Mouse (Mus musculus) left cerebral cortex, adult 2 months (tissue): ENCODE measurements around the gene Zfp385b. TPM values are rescaled to one million over a fixed set of nuclear protein-coding genes. Genes with fewer than 3 reads are reported as not detected.

Experiments
- DNase-seq, 2 experiments: peaks; one replicate each; pipeline ENCODE4 v3.0.0; 2021 to 2022; ENCODE audit warnings: low spot score in 2 of 2, mixed read lengths in 1 of 2; ENCODE audit errors: extremely low spot score in 1 of 2
- H3K27ac ChIP-seq: fragments of 200-600 bp; 2 replicates; pipeline ENCODE4 v1.8.1; 2022
- H3K4me3 ChIP-seq: fragments of 200-600 bp; 2 replicates; pipeline ENCODE4 v1.8.1; 2022
- CTCF ChIP-seq: fragments of 200-600 bp; IDR thresholded peaks from 2 replicates; pipeline ENCODE4 v1.8.1; 2022; ENCODE audit warnings: antibody characterized with exemption, mild to moderate bottlenecking, moderate library complexity
- intact Hi-C: fragments of 180-260 bp; cut with DNase I; formaldehyde crosslinking; loops from one replicate; pipeline ENCODE4 v1.15.1; 2025
- total RNA-seq, 2 experiments: library from RNA; stranded (reverse); gene quantifications; 2 replicates each; pipeline ENCODE4 v1.2.3; 2021

Gene Zfp385b
- total RNA-seq, 2 experiments from 2014 or later, result 47.8 to 54.1 TPM

DNA sequence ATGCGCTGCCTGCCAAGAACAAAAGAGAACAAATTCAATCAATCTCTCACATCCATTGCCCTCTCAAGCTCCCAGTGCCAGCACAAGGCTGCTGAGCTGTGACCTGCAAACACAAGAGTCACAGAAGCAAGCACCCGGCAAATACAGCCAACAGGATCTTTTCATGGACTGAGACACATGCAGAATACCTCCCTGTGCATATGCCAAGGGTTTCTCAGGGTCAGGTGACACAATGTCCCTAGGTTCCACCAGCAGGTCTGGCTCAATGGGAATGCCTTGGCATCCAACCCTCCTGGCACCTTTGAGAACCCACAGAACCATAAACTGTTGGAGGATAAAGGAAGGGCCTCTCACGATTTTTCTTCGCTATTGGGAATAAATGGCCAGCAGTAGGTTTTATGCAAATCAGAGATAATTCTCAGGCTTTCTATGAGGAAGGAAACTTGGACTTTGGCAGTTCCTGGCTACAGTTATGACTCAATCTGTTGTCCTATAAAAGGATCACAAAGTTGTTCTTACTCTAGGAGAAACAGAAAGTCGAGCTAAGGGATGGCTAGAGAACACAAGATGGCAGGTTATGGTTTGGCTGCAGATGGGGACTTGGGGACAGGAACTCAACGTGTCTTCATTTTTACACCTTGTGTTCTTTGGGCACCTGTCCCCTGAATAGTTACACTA lies 315.6 kb downstream of the Zfp385b start:
- no peak overlapping the region for H3K4me3 ChIP-seq
- no peak for TF ChIP-seq CTCF
- no peak overlapping the region for H3K27ac ChIP-seq
- intact Hi-C loops, result no loop called here
- no peak for DNase-seq

DNA sequence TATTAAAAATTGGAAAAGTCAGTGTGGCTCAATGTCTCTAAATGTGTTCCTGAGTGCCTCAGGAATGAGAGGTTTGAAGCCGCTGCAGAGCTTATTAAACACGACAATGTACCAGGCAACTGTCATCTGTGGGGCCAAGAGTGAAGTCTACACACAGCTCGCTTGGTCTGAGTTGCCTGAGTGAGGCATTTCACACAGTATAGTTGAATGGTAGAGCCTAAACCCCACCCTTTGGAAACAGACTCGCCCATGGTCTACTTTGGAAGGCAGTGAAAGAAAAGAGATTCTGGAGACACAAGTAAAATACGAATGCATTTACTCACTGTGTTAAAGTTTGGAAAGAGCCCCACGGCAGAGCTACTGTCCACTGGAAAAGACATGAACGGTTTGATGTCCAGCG lies 316.2 kb downstream of the Zfp385b start:
- Histone ChIP-seq H3K27ac (no peak overlapping the region), H3K4me3 (no peak overlapping the region)
- no peak for TF ChIP-seq CTCF
- DNase-seq, result no peak
- intact Hi-C loops, result no loop called here

DNA sequence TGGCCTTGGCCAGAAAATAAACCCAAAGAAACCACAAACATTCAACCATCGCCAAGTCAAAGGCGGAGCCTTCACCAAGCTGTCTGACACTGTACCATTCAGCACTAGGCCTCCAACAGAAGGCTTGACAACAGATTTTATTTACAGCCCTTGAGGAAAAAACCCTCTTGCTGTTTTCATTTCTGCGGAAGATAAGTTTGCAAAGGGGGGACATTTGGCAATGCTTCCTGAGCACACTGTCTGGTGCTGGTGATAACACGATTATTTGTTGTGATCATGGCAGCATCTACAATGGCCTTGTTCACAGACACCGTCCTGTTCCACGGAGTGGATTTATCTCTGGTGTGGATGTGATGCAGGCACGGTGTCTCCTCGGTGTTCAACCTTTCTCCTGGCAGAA lies 317.0 kb downstream of the Zfp385b start:
- TF ChIP-seq CTCF, result no peak
- H3K27ac ChIP-seq, result no peak overlapping the region
- intact Hi-C loops, result no loop called here
- no peak for DNase-seq
- H3K4me3 ChIP-seq, result no peak overlapping the region

DNA sequence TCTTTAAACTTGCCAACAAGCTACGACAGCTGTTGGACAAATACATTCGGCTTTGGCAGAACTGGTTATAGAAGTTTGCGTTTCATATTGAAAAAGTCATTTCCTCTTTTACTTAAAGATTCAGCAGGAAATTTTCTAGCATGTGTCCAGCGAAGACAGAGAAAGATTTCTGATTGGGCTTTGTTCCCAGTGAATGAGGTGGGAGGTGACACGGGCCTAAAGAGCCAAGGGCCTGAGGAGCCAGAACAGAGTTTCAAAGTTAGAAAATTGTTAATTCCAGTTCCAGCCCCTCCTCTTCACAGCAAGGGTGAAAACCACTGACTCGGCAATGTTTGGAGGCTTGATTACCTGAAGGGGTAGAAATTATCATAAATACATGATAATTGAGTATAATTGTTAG lies 319.0 kb downstream of the Zfp385b start:
- Histone ChIP-seq H3K4me3 (no peak overlapping the region), H3K27ac (no peak overlapping the region)
- no peak for DNase-seq
- TF ChIP-seq CTCF, result no peak
- intact Hi-C loops, result no loop called here

DNA sequence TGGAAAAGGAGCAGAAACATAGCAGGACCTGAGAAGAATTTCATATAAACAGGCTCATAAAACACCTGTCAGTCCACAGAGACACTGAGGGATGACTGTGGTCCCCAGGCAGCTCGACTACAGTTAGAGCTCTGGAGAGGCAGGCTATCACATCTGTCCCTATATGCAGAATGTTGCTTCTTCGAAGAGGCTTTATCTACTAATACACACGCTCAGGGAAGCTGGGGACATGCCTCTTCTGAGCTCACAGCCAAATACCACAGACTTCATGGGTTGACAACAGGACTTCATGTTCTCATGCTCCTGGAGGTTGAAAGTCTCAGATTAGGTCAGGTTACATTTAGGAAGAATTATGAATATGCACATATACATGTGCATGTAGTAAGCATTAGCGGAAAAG lies 321.1 kb downstream of the Zfp385b start:
- intact Hi-C loops, result no loop called here
- H3K4me3 ChIP-seq, result no peak overlapping the region
- DNase-seq, result no peak
- H3K27ac ChIP-seq, result no peak overlapping the region
- TF ChIP-seq CTCF, result no peak

DNA sequence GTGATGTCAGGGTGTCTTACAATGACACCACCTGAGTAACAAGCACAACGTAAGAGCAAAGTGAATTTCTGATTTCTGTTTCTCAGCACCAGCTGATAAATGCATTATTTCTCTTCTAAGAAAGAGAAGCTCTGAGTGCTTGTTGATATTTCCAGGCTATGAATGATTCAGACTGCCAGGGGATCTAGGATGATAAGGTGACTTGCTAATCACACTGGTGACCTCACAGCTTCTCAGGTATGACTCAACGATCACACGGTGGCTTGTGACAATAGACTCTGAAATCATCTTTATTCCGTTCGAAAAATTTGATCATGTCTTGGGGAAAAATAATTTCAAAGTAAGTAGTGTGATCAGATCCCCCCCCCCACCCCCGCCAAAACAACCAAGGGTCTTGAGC lies 321.5 kb downstream of the Zfp385b start:
- no peak overlapping the region for H3K4me3 ChIP-seq
- no peak overlapping the region for H3K27ac ChIP-seq
- no peak for DNase-seq
- intact Hi-C loops, result no loop called here
- TF ChIP-seq CTCF, result no peak

DNA sequence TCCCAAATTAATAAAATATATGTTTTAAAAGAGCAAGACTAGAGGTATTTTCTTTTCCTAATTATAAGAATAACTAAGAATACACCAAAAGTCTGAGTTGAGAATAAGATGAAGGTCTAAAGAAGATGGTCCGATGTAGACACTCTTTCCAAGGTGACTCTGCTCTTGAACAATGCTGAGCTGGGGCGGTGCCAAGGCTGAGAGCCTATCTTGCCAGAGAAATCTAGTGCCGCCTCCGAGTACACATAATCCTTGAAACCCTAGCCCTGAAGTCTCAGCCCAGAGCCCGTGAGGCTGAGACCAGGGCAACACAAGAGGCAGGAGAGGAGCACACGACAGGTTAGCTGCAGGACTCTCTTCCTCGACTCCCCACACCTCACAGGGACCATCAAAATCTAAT lies 323.4 kb downstream of the Zfp385b start:
- intact Hi-C loops, result no loop called here
- no peak overlapping the region for H3K27ac ChIP-seq
- no peak for TF ChIP-seq CTCF
- no peak for DNase-seq
- no peak overlapping the region for H3K4me3 ChIP-seq

DNA sequence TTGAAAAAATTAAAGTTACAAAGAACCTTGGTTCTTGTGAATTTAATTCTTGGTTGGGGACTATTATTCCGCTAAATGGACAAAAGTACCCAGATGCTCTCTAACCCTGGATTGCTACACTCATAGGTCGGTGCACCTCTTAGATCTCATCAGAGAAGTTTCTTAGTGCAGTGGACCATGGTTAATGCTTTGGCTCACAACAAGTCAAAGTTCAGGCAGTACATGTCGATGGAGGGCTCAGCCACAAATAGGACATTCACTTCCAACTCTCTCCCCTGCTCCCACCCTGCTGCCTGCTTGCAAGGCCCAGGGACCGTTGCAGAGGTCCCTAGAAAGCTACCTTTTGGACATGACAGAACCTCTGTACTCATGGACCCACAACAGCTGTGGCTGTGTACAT lies 324.1 kb downstream of the Zfp385b start:
- Histone ChIP-seq H3K4me3 (no peak overlapping the region), H3K27ac (no peak overlapping the region)
- TF ChIP-seq CTCF, result no peak
- no peak for DNase-seq
- intact Hi-C loops, result no loop called here

DNA sequence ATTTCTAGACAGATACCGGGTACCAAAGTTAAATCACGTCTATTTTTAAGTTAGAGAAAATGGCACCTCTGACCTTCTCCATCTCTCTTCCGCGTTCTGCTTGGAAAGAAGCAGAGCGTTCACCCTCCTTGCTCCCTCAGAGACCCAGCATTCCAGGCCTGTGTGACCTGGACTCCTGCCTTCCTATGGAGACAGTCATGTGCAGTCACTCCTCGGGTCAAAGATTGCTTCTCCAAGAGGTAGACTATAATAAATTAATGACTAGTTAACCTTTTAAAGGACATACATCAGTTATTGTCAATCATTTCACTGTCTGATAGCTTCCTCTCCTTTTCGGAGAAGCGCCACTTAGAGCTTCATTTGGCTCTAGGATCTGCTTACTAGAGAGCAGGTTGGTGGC lies 325.7 kb downstream of the Zfp385b start:
- no peak overlapping the region for H3K4me3 ChIP-seq
- intact Hi-C loops, result no loop called here
- no peak overlapping the region for H3K27ac ChIP-seq
- DNase-seq, result no peak
- TF ChIP-seq CTCF, result no peak

DNA sequence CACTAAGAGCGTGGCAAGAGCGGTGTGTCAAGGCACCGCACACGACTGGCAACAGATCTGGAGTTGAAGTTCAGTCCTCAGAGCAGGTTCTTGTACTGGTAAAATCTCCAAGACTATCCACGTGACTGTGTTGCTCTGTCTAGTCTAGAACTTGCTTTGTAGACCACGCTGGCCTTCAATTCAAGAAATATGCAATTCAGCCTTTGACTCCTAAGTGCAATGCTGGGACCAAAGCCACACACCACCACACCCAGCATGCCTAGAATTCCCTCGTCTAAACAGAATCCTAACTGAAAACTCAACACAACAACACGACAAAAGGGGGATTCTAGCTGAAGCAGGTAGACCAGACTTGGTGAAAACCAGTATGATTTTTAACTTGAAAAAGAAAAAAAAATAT lies 332.3 kb downstream of the Zfp385b start:
- H3K27ac ChIP-seq, result no peak overlapping the region
- no peak for DNase-seq
- TF ChIP-seq CTCF, result no peak
- no peak overlapping the region for H3K4me3 ChIP-seq
- intact Hi-C loops, result no loop called here

DNA sequence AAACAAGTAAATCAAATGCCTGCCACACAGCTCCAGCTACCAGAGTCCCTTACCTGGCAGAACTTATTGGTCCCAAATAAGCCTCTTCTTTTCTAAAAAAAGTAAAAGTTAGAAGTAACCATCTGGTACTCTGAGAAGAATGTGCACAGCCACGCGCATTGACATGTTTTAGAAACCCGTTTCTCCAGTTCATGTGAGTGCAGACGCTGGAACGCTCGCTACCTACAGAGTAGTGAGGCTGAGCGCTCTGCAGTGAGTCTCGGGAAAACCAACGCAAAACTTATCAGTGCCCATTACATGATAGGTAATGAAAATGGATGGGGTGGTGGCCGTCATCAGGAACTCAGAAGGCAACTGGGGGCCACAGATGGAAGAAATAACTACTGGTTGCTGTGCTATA lies 338.2 kb downstream of the Zfp385b start:
- no peak overlapping the region for H3K27ac ChIP-seq
- no peak for TF ChIP-seq CTCF
- no peak for DNase-seq
- intact Hi-C loops, result no loop called here
- H3K4me3 ChIP-seq, result no peak overlapping the region

DNA sequence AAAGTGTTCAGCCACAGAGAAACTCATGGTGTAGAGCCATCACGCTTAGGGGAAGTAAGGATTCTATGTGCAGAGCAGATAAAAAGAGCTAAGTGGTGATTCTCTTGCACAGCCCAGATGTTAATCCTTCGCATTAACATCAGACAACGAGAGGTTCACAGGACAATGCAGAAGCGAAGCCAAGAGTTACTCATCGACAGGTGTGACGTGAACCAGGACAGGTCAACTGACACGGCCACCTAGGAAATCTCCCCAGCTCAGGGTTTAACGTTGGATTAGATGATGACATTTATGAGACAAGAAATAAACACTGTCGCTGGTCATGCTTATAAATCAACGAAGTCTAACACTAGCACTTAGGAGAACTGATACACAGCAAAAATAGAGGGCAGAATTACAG lies 341.9 kb downstream of the Zfp385b start:
- Histone ChIP-seq H3K27ac (no peak overlapping the region), H3K4me3 (no peak overlapping the region)
- TF ChIP-seq CTCF, result no peak
- intact Hi-C loops, result no loop called here
- DNase-seq, result no peak

DNA sequence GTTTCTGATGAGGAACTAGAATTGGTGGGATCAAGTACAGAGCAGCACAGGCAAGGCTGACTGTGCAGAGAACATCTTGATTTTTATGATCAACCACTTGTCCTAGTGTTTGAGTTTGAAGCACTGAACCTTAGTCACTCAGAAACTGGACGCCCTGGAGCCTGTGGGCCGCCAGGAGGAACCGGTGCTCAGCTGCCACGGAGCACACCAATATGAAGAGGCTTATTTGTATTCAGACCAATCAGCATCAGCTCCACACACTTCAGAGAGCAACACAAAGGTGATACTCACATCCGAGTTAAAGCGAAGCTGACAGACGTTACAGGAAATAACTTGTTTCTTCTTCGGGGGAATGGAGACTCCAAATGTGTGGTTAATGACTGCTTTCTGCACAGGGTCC lies 343.0 kb downstream of the Zfp385b start:
- H3K27ac ChIP-seq, result no peak overlapping the region
- TF ChIP-seq CTCF, result no peak
- H3K4me3 ChIP-seq, result no peak overlapping the region
- intact Hi-C loops, result no loop called here
- DNase-seq, result no peak
